Comparison of ENCODE assay signal across 23 mouse cellular contexts in the genomic region with DNA sequence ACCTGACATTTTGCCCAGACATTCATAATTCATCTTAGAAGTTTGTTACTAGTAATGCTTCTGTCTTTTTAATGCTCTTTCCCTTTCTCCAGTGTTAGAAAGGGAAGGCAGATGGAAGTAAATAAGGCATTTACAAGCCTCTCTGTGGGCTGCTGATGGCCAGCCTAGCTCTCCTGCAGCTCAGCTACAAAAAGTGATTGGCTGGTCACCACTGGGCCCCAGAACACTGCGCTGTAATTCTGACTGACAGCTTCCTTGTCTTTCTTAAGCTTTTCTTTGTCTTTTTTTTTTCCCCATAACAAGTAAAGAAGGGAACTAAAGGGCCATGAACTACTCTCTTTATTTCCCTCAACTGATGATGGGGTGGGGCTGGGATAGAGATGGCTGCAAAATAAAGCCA.
A peak's percentile ranks its signal among the peaks of the same experiment; 100 is the strongest.
DNase-seq lines count a peak whose midpoint lies in the region; ATAC-seq and TF ChIP-seq lines count a peak whose summit lies in the region.
"Had no signal": no experiment of that assay in that cellular context is flagged by ENCODE, and none has a peak within 500 bp of the region (broad histone marks: within the 10 kb centered on the region; RNA-seq: fewer than 3 reads in every experiment).

No protein-coding gene starts in this region.

- H3K4me2 ChIP-seq in forebrain, embryonic 14.5 days (ENCODE audit: low read length): no peak overlapping the region
- no peak overlapping the region for H3K4me2 ChIP-seq in midbrain, embryonic 11.5 days
- H3K4me2 ChIP-seq in midbrain, postnatal 0 days (ENCODE audit: low read depth, low read length, poor library complexity, severe bottlenecking): no peak overlapping the region
- H3K4me2 ChIP-seq: embryonic facial prominence, embryonic 13.5 days; heart, embryonic 11.5 days; heart, embryonic 15.5 days; hindbrain, embryonic 13.5 days had no signal

- H3K36me3 ChIP-seq in forebrain, embryonic 10.5 days (replicated peaks): no peaks in the 10 kb centered on the region
- H3K36me3 ChIP-seq in forebrain, embryonic 14.5 days (ENCODE audit: control insufficient read depth, insufficient read depth, low read length): no peaks in the 10 kb centered on the region
- no peaks in the 10 kb centered on the region for H3K36me3 ChIP-seq in midbrain, embryonic 11.5 days (ENCODE audit: control insufficient read depth, insufficient read depth, low read length)
- no peaks in the 10 kb centered on the region for H3K36me3 ChIP-seq in midbrain, postnatal 0 days (ENCODE audit: insufficient read depth, low read length)
- H3K36me3 ChIP-seq: embryonic facial prominence, embryonic 13.5 days; heart, embryonic 15.5 days; hindbrain, embryonic 13.5 days had no signal

- TF ChIP-seq POLR2A in brain, embryonic 14.5 days (IDR thresholded peaks at IDR 0.05; ENCODE audit: borderline replicate concordance, extremely low read depth, insufficient read depth, insufficient read length, poor library complexity, severe bottlenecking): no peak

- H3K4me1 ChIP-seq in forebrain, embryonic 10.5 days: peaks cover 17% of the 10 kb centered on the region
- no peaks in the 10 kb centered on the region for H3K4me1 ChIP-seq in forebrain, embryonic 14.5 days (ENCODE audit: control insufficient read depth, insufficient read depth, low read length)
- 0 out of 2 replicates have a peak, but pooled peaks cover 2% of the 10 kb centered on the region for H3K4me1 ChIP-seq in midbrain, embryonic 11.5 days (ENCODE audit: control insufficient read depth, insufficient read depth, low read length)
- no peaks in the 10 kb centered on the region for H3K4me1 ChIP-seq in midbrain, postnatal 0 days (ENCODE audit: insufficient read depth, low read length)
- H3K4me1 ChIP-seq: embryonic facial prominence, embryonic 13.5 days; heart, embryonic 15.5 days; hindbrain, embryonic 13.5 days had no signal

- peak; percentile 23 for DNase-seq in forebrain, embryonic 10.5 days (ENCODE audit: extremely low spot score, low spot score)
- no peak for DNase-seq in forebrain, embryonic 14.5 days (ENCODE audit: low spot score)
- no peak for DNase-seq in midbrain, embryonic 11.5 days (ENCODE audit: low spot score, missing footprints)
- no peak for DNase-seq in midbrain, postnatal 0 days (ENCODE audit: low spot score)
- DNase-seq in R1 (ENCODE audit: low read depth, low spot score): peak; percentile 42
- DNase-seq in brain, embryonic 14.5 days (ENCODE audit: low read depth): peak; percentile 55
- no peak for DNase-seq in ovary, postnatal 10 days (ENCODE audit: low spot score)
- DNase-seq: adrenal gland, adult 8-10 months; adrenal gland, postnatal 36 days; cerebellum, adult 11 months; cerebellum, adult 8-10 months; cerebellum, postnatal 14 days; gastrocnemius, postnatal 10 days; heart, adult 18-20 months; heart, postnatal 14 days had no signal

- no peak for TF ChIP-seq CTCF in midbrain, postnatal 0 days (IDR thresholded peaks at IDR 0.05)
- TF ChIP-seq CTCF in brain, embryonic 14.5 days (IDR thresholded peaks at IDR 0.05; ENCODE audit: borderline replicate concordance, extremely low read depth, insufficient read depth, insufficient read length): no peak

- H3K9me3 ChIP-seq in forebrain, embryonic 10.5 days: no peaks in the 10 kb centered on the region
- H3K9me3 ChIP-seq in forebrain, embryonic 14.5 days (replicated peaks; ENCODE audit: control insufficient read depth, low read length): no peaks in the 10 kb centered on the region
- H3K9me3 ChIP-seq in midbrain, embryonic 11.5 days (ENCODE audit: control insufficient read depth, low read length): no peaks in the 10 kb centered on the region
- no peaks in the 10 kb centered on the region for H3K9me3 ChIP-seq in midbrain, postnatal 0 days (ENCODE audit: low read length)
- H3K9me3 ChIP-seq: embryonic facial prominence, embryonic 13.5 days; heart, embryonic 15.5 days; hindbrain, embryonic 13.5 days had no signal

- H3K27ac ChIP-seq in forebrain, embryonic 10.5 days: peak overlapping the region; percentile 40; the same call in 1 of the 2 replicates
- no peak overlapping the region for H3K27ac ChIP-seq in forebrain, embryonic 14.5 days (ENCODE audit: low read depth, low read length)
- no peak overlapping the region; the same call in 1 of the 2 replicates for H3K27ac ChIP-seq in midbrain, embryonic 11.5 days (ENCODE audit: low read depth, low read length)
- no peak overlapping the region for H3K27ac ChIP-seq in midbrain, postnatal 0 days (ENCODE audit: low read depth, low read length)
- H3K27ac ChIP-seq: embryonic facial prominence, embryonic 13.5 days; heart, embryonic 15.5 days; hindbrain, embryonic 13.5 days; hindbrain, postnatal 0 days had no signal

- 6% methylated on average over 1 of the region's 1 CpGs for WGBS in forebrain, embryonic 10.5 days
- 12% methylated on average over 1 of the region's 1 CpGs for whole genome bisulfite sequencing in forebrain, embryonic 14.5 days
- WGBS in midbrain, embryonic 11.5 days: 6% methylated on average over 1 of the region's 1 CpGs
- 10% methylated on average over 1 of the region's 1 CpGs for WGBS in midbrain, postnatal 0 days

- no peaks in the 10 kb centered on the region for H3K27me3 ChIP-seq in forebrain, embryonic 10.5 days (ENCODE audit: poor library complexity, severe bottlenecking)
- H3K27me3 ChIP-seq in forebrain, embryonic 14.5 days (replicated peaks; ENCODE audit: control insufficient read depth, insufficient read depth, low read length): no peaks in the 10 kb centered on the region
- no peaks in the 10 kb centered on the region for H3K27me3 ChIP-seq in midbrain, embryonic 11.5 days (ENCODE audit: control insufficient read depth, insufficient read depth, low read length)
- no peaks in the 10 kb centered on the region for H3K27me3 ChIP-seq in midbrain, postnatal 0 days (ENCODE audit: insufficient read depth, low read length)
- H3K27me3 ChIP-seq: CH12.LX; embryonic facial prominence, embryonic 13.5 days; heart, embryonic 15.5 days; hindbrain, embryonic 13.5 days; Patski had no signal

- no peak overlapping the region for H3K9ac ChIP-seq in forebrain, embryonic 14.5 days (ENCODE audit: low read length)
- H3K9ac ChIP-seq in midbrain, embryonic 11.5 days (ENCODE audit: low read length): no peak overlapping the region
- no peak overlapping the region for H3K9ac ChIP-seq in midbrain, postnatal 0 days (replicated peaks; ENCODE audit: low read length, poor library complexity, severe bottlenecking)
- H3K9ac ChIP-seq: embryonic facial prominence, embryonic 13.5 days; heart, embryonic 15.5 days; hindbrain, embryonic 13.5 days had no signal

- no peak for ATAC-seq in forebrain, embryonic 14.5 days
- ATAC-seq in midbrain, embryonic 11.5 days (ENCODE audit: low FRiP score): peak; percentile 92
- no peak for ATAC-seq in midbrain, postnatal 0 days (ENCODE audit: low FRiP score)
- ATAC-seq: forebrain, embryonic 16.5 days; hindbrain, postnatal 0 days; Patski had no signal

- no peak overlapping the region for H3K4me3 ChIP-seq in forebrain, embryonic 10.5 days
- no peak overlapping the region for H3K4me3 ChIP-seq in forebrain, embryonic 14.5 days (ENCODE audit: low read depth, low read length)
- no peak overlapping the region for H3K4me3 ChIP-seq in midbrain, embryonic 11.5 days (ENCODE audit: low read depth, low read length)
- H3K4me3 ChIP-seq in midbrain, postnatal 0 days (ENCODE audit: low read depth, low read length): no peak overlapping the region
- H3K4me3 ChIP-seq: embryonic facial prominence, embryonic 13.5 days; heart, embryonic 15.5 days; hindbrain, embryonic 13.5 days had no signal

Comparison
In these comparisons a context has a peak if more than half of its experiments do, and no peak if none do; other contexts are left out.
1. DNase-seq: peak in forebrain, embryonic 10.5 days (single experiment), R1 (single experiment) and brain, embryonic 14.5 days (single experiment); none in forebrain, embryonic 14.5 days (single experiment), midbrain, embryonic 11.5 days (single experiment), midbrain, postnatal 0 days (single experiment) and ovary, postnatal 10 days (single experiment).